Mouse (Mus musculus): Measurements from ENCODE around the gene Snrnp200. TPM values are rescaled to one million over a fixed set of nuclear protein-coding genes. Genes with fewer than 3 reads are reported as not detected.
A peak's percentile ranks its signal among the peaks of the same experiment; 100 is the strongest.
"Not testable (repeated sequence)": the region's sequence is repeated elsewhere in the genome, so short reads cannot be mapped to it uniquely, and the experiment has no call there.

Snrnp200 gene
- polyA plus RNA-seq, 1 experiment from 2014 or later = 54.0 TPM

DNA sequence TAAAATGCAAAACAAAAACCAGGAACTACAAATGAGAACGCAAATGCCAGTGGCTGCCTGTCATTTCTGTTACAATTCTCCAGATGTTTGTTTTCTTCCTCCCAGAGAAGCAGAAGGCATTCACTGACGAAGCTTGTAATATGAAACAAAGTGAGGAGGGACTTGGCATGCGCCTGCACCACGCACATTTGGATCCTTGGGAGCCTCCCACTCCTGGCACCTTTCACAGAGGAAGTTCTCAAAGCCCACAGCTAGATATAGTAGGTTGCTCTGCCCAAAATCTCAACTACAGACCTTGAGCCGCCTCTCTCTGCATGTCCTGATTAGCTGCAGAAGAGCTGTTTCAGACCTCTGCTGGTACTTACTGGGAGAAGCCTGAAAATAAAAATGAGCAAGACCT, 51.2 kb downstream of the Snrnp200 start:
- Histone ChIP-seq H3K4me3 (no peak overlapping the region), H3K27ac (no peak overlapping the region), H3K9ac (no peak overlapping the region), H3K4me1 (no peaks in the 10 kb centered on the region), H3K36me3 (peaks cover 29% of the 10 kb centered on the region), H3K9me3 (no peaks in the 10 kb centered on the region), H3K27me3 (no peaks in the 10 kb centered on the region), H3K4me2 (no peak overlapping the region)
- 72% methylated on average over 5 of the region's 5 CpGs for WGBS
- no peak for ATAC-seq (ENCODE audit: borderline replicate concordance, extremely low read depth, low FRiP score, low TSS enrichment)

DNA sequence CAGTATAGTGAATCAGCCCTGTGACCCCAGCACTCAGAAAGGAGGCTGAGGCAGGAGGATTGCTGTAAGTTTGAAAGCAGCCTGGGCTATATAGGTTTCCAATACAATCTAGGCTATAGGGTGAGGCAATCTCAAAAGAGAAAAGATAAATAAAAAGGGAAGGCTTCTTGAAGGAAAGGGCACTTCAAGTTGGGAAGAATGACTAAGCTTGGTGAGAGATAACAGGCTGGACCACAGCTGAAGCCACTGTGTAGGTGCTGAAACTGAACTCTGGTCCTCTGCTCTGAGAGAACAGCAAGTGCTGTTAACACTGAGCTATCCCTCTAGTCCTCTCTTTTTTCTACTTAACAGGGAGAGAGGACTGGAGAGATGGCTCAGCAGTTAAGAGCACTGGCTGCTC, 54.3 kb downstream of the Snrnp200 start:
- H3K36me3 ChIP-seq = peaks cover 16% of the 10 kb centered on the region
- no peak overlapping the region for H3K27ac ChIP-seq
- no peaks in the 10 kb centered on the region for H3K9me3 ChIP-seq
- no peaks in the 10 kb centered on the region for H3K27me3 ChIP-seq
- ATAC-seq (ENCODE audit: borderline replicate concordance, extremely low read depth, low FRiP score, low TSS enrichment) = no peak
- no peak overlapping the region for H3K9ac ChIP-seq
- H3K4me1 ChIP-seq = no peaks in the 10 kb centered on the region
- no peak overlapping the region for H3K4me3 ChIP-seq
- H3K4me2 ChIP-seq = no peak overlapping the region

DNA sequence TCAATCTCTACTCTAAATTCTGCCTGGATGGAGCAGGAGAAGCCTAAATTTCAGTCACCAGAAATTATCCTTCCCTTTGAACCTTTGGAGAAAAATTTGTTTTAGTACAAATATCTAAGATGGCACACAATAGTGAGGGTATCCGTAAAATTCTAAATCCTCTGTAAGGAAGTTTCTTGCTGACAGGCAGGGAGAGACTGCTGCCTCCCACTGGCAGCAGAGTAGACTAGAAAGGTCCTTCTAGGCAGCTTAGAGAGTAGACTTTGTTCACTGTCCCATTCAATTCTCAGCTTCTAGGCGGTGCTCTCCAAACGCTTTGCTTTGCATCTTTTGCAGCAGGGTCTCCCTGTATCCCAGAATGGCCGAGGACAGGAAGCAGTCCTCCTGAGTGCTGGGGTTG, 59.7 kb downstream of the Snrnp200 start:
- no peaks in the 10 kb centered on the region for H3K27me3 ChIP-seq
- H3K4me2 ChIP-seq = no peak overlapping the region
- H3K9ac ChIP-seq = no peak overlapping the region
- no peak overlapping the region for H3K4me3 ChIP-seq
- 54% methylated on average over 4 of the region's 4 CpGs for WGBS
- no peaks in the 10 kb centered on the region for H3K36me3 ChIP-seq
- no peaks in the 10 kb centered on the region for H3K9me3 ChIP-seq
- ATAC-seq (ENCODE audit: borderline replicate concordance, extremely low read depth, low FRiP score, low TSS enrichment) = no peak
- peaks cover 4% of the 10 kb centered on the region for H3K4me1 ChIP-seq
- no peak overlapping the region for H3K27ac ChIP-seq

DNA sequence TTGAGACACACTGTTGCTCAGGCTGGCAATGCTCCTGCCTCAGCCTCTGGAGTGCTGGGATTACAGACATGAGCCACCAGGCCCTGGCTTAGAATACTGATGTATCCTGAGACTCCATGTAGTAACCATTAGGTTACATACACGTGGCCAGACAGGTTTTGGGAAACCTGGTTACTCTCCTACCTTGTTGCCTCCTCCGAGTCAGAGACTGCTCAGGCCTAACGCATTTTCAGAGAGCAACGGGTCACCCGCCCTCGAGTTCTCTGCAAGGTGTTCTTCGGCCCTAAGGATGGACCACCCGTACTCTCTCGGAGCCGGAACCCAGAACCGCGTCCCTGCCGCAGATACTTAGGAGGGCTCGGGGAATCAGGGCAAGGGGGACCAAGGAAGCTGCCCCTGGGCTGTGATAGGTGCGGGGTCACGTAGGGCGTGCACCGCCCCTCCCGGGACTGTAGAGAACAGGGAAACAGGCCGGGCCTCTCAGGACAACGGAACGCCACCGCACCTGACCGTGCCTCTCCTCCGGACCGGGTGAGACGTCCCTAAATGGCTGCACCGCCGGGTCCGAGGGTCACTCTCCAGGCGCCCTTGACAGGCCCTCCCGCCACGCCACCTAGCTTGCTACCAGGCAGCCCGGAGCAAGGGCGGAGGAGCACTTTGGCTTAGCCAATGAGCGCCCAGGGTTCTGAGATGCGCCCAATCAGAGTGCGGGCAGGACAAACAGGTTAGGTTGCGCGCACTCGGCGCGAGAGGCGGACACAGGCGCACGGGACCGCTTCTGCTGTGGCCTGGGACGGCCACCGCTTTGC, 61.5 kb downstream of the Snrnp200 start, which contains the start of gene Stard7:
Gene Stard7, plus strand, starts transcription at position 728 of the 809 bp plus-strand sequence.
- ATAC-seq (ENCODE audit: borderline replicate concordance, extremely low read depth, low FRiP score, low TSS enrichment) = peak; percentile 99
- H3K36me3 ChIP-seq = no peaks in the 10 kb centered on the region
- peak within 1 kb of the TSS; percentile 77 for H3K9ac ChIP-seq
- no peaks in the 10 kb centered on the region for H3K27me3 ChIP-seq
- peak within 1 kb of the TSS; percentile 74 for H3K4me2 ChIP-seq
- H3K9me3 ChIP-seq = no peaks in the 10 kb centered on the region
- WGBS = under 1% methylated on average over 48 of the region's 49 CpGs
- H3K4me1 ChIP-seq = peaks cover 4% of the 10 kb centered on the region
- peak within 1 kb of the TSS; percentile 96 for H3K27ac ChIP-seq
- H3K4me3 ChIP-seq = peak within 1 kb of the TSS; percentile 81

DNA sequence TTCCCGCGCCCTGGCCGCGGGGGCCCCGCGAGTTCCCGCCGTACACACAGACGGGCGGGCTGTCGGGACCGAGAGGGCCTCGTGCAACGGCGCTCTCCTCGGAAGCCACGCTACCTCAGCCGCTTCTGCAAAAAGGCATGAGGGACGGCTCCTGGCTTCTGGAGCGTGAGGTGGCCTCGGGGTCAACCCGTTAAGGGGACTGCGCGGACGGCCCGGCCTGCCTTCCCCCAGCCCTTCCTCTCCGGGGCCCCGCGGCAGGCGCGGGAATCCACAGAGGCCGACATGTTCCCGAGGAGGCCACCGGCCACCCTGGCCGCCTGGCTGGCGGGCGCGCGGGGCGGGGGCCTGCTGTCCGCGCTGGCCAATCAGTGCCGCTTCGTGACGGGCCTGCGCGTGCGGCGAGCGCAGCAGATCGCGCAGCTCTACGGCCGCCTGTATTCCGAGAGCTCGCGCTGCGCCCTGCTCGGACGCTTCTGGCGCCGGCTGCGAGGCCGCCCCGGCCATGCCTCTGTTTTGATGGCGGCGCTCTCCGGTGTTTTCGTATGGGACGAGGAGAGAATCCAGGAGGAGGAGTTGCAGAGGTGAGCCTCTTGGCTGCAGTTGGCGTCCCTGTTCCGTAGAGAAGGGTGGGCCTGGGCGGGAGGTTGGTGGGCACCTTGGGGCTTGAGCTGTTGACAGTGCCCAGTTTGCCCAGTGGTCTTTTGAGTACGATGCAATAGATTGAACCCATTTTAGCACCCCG, 62.3 kb downstream of the Snrnp200 start:
- Histone ChIP-seq H3K4me3 (peak overlapping the region; percentile 81), H3K9ac (peak overlapping the region; percentile 77), H3K4me1 (peaks cover 4% of the 10 kb centered on the region), H3K27ac (peak overlapping the region; percentile 96), H3K4me2 (peak overlapping the region; percentile 74), H3K9me3 (no peaks in the 10 kb centered on the region), H3K36me3 (no peaks in the 10 kb centered on the region), H3K27me3 (no peaks in the 10 kb centered on the region)
- WGBS = 1% methylated on average over 69 of the region's 75 CpGs
- peak; percentile 95 for ATAC-seq (ENCODE audit: borderline replicate concordance, extremely low read depth, low FRiP score, low TSS enrichment)

DNA sequence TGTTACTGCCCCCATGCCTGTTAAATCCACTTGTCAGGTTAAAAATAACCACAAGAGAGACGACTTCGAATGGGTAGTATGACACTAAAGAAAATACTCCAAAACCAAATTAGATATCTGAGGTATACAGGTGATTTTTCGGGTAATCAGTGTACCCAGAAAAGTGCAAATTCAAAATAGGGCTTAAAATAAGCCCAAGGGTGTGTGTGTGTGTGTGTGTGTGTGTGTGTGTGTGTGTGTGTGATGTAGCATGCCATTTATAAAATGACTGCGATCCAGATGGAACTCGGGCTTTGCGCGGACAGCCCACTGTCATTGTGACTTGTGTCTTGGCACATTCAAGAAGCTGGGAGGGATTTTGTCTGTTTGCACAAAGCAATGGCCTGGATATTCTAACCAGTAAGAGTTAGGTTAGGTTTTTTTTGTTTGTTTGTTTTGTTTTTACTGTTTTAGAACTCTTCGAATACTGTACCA, 62.9 kb downstream of the Snrnp200 start:
- ATAC-seq (ENCODE audit: borderline replicate concordance, extremely low read depth, low FRiP score, low TSS enrichment) = no peak
- Histone ChIP-seq H3K9ac (peak overlapping the region; percentile 77), H3K36me3 (no peaks in the 10 kb centered on the region), H3K27me3 (no peaks in the 10 kb centered on the region), H3K4me1 (peaks cover 4% of the 10 kb centered on the region), H3K4me3 (peak overlapping the region; percentile 81), H3K4me2 (peak overlapping the region; percentile 74), H3K9me3 (no peaks in the 10 kb centered on the region), H3K27ac (peak overlapping the region; percentile 96)
- 6% methylated on average over 8 of the region's 8 CpGs for WGBS

DNA sequence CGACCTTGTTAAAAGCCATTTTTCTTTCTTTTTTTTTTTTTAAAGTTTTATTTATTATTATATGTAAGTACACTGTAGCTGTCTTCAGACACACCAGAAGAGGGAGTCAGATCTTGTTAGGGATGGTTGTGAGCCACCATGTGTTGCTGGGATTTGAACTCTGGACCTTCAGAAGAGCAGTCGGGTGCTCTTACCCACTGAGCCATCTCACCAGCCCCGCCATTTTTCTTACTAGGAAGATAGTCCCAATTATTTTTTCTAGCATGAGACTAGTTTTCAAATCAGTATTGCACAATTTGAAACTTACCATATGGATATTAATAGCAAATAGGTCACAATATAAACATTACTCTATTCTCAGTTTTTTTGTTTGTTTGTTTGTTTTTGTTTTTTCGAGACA, 63.9 kb downstream of the Snrnp200 start:
- H3K4me1 ChIP-seq; ATAC-seq (ENCODE audit: borderline replicate concordance, extremely low read depth, low FRiP score, low TSS enrichment); H3K9me3 ChIP-seq; H3K27me3 ChIP-seq; H3K27ac ChIP-seq; H3K9ac ChIP-seq; H3K36me3 ChIP-seq: not testable (repeated sequence)
- 85% methylated on average over 4 of the region's 4 CpGs for WGBS
- Histone ChIP-seq H3K4me3 (0 out of 2 replicates have a peak overlapping the region, but pooled peaks have one; percentile 19), H3K4me2 (peak overlapping the region; percentile 74)

DNA sequence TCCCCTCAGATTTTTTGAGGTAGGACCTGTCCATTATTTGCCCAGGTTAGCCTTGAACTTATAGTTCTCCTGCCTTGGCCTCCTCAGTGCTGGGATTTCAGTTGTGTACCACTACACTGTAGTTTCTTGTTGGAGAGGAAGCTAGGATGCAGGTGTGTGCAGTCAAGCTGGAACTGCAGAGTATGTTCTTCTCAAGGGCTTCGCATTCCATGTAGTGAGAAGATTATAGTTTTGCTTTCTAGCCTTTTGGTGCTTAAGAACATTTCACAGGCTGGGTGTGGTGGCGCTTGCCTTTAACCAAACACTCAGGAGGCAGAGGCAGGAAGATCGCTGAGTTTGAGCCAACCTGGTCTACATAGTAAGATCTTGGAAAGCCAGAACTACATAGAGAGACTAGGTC, 64.6 kb downstream of the Snrnp200 start:
- no peak for ATAC-seq (ENCODE audit: borderline replicate concordance, extremely low read depth, low FRiP score, low TSS enrichment)
- Histone ChIP-seq H3K27ac (no peak overlapping the region), H3K9me3 (no peaks in the 10 kb centered on the region), H3K4me3 (no peak overlapping the region), H3K4me2 (no peak overlapping the region), H3K9ac (no peak overlapping the region), H3K27me3 (no peaks in the 10 kb centered on the region), H3K36me3 (no peaks in the 10 kb centered on the region), H3K4me1 (peaks cover 4% of the 10 kb centered on the region)
- 96% methylated on average over 3 of the region's 3 CpGs for WGBS

DNA sequence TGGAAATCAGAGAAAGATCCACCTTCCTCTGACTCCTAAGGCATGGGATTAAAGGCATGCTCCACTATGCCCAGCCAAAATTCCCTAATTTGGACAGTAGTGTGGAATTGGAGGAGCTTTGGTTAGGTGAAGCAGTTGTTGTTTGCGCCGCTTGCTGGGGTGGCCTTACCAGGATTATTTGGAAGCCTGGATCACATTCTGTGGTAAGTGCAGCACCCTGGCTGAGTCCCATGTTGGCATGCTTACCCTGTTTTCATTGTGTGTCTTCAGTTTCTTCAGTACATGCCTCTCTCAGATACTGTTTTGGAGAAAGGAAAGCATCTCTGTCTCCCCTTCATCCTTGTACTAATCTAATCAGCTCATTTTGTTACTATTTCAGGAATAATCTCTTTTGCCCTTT, 66.4 kb downstream of the Snrnp200 start:
- H3K9me3 ChIP-seq = no peaks in the 10 kb centered on the region
- ATAC-seq (ENCODE audit: borderline replicate concordance, extremely low read depth, low FRiP score, low TSS enrichment) = no peak
- H3K27me3 ChIP-seq = no peaks in the 10 kb centered on the region
- no peak overlapping the region for H3K4me3 ChIP-seq
- no peak overlapping the region for H3K9ac ChIP-seq
- H3K4me2 ChIP-seq = no peak overlapping the region
- H3K27ac ChIP-seq = no peak overlapping the region
- peaks cover 4% of the 10 kb centered on the region for H3K4me1 ChIP-seq
- peaks cover 3% of the 10 kb centered on the region; the same call in 1 of the 2 replicates for H3K36me3 ChIP-seq
- 87% methylated on average over 2 of the region's 2 CpGs for WGBS

DNA sequence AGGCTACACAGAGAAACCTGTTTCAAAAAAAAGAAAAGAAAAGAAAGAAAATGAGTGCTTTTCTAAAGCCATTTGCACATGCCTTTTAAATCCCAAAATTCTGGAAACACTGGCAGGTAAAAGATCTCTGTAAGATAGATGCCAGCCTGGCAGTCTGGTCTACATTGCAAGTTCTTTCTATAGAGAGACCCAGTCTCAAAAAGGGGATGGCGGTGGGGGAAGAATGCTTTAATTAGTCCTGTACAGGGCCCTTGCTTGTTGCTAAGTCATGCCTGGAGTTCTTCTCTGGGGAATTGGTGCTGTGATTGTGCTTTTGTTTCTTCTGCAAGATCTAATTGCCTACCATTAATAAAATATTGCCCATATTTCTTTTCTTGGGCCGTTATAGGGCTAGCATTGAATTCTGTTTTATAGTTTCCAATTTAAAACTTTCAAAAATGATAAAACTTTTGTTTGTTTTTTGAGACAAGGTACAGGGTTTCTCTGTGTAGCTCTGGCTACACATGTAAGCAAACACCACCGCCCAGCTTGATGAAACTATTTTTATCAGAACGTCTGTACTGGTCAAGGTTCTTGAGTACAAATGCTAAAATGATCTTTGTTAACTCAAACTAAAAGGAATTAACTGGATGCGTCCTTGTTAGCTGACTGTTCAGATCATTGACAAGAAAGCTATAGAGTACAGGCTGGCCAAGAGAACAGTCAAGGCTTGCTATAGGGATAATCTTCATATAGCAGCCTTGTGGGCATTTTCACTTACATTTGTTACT, 67.5 kb downstream of the Snrnp200 start:
- Histone ChIP-seq H3K4me1 (peaks cover 4% of the 10 kb centered on the region), H3K4me2 (no peak overlapping the region), H3K27me3 (no peaks in the 10 kb centered on the region), H3K36me3 (peaks cover 6% of the 10 kb centered on the region; the same call in 1 of the 2 replicates), H3K9ac (no peak overlapping the region), H3K27ac (no peak overlapping the region), H3K4me3 (no peak overlapping the region), H3K9me3 (no peaks in the 10 kb centered on the region)
- 75% methylated on average over 5 of the region's 5 CpGs for WGBS
- no peak for ATAC-seq (ENCODE audit: borderline replicate concordance, extremely low read depth, low FRiP score, low TSS enrichment)

DNA sequence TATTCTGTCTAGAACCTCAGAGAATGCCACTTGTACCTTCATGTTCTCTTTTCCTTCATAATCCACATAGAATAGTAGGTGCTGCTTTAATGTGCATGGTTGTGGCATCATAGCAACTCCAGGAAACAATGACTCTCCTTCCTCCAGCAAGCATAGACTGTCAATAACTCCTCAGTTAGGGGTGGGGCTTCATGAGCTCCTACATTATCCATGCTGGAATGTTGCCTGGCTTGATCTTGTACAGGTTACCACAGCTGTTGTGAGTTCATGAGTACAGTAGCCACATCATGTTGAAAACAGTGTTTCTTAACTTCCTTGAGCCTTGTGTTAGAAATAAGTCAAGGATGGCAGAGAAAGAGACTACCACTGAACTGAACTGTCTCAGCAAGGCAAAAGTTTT, 70.0 kb downstream of the Snrnp200 start:
- Histone ChIP-seq H3K9ac (no peak overlapping the region), H3K4me3 (no peak overlapping the region), H3K4me2 (no peak overlapping the region), H3K9me3 (no peaks in the 10 kb centered on the region), H3K4me1 (no peaks in the 10 kb centered on the region), H3K36me3 (peaks cover 6% of the 10 kb centered on the region; the same call in 1 of the 2 replicates), H3K27me3 (no peaks in the 10 kb centered on the region), H3K27ac (no peak overlapping the region)
- ATAC-seq (ENCODE audit: borderline replicate concordance, extremely low read depth, low FRiP score, low TSS enrichment) = no peak
